Mouse (Mus musculus) myocyte (in vitro differentiated cells): ENCODE data around the gene Nol9. TPM values are rescaled to one million over a fixed set of nuclear protein-coding genes. Genes with fewer than 3 reads are reported as not detected.

Experiments
- H3K27me3 ChIP-seq: one replicate; pipeline ENCODE4 v1.6.1; 2011; ENCODE audit not compliant: control insufficient read depth, insufficient read depth, insufficient read length
- H3K36me3 ChIP-seq: one replicate; pipeline ENCODE4 v1.6.1; 2011; ENCODE audit not compliant: control insufficient read depth, insufficient read depth
- H3K4me2 ChIP-seq: one replicate; pipeline ENCODE4 v1.6.1; 2011; ENCODE audit warnings: low read depth, control low read depth
- H3K4me3 ChIP-seq: one replicate; pipeline ENCODE4 v1.5.1; 2011; ENCODE audit warnings: mild to moderate bottlenecking, control low read depth, moderate library complexity
- H3K79me2 ChIP-seq: one replicate; pipeline ENCODE4 v1.6.1; 2011; ENCODE audit not compliant: control insufficient read depth, insufficient read depth
- H3ac ChIP-seq: one replicate; pipeline ENCODE4 v1.6.1; 2011; ENCODE audit not compliant: control insufficient read depth, insufficient read length
- CEBPB ChIP-seq: IDR thresholded peaks from 2 replicates; pipeline ENCODE4 v1.6.1; 2011; ENCODE audit warnings: mild to moderate bottlenecking, moderate library complexity; ENCODE audit not compliant: poor library complexity, insufficient read depth, severe bottlenecking
- E2F4 ChIP-seq: IDR thresholded peaks from one replicate; pipeline ENCODE4 v1.6.1; 2011; ENCODE audit warnings: mild to moderate bottlenecking, control low read depth, moderate library complexity; ENCODE audit not compliant: insufficient read depth
- MAX ChIP-seq: IDR thresholded peaks from one replicate; pipeline ENCODE4 v1.6.1; 2011; ENCODE audit warnings: low read depth, mild to moderate bottlenecking, control low read depth
- MYOD1 ChIP-seq, 3 experiments: IDR thresholded peaks; one replicate each; pipeline ENCODE4 v1.6.1; 2011; ENCODE audit warnings: control low read depth in 2 of 3, low read depth in 2 of 3, mild to moderate bottlenecking in 2 of 3, moderate library complexity in 1 of 3; ENCODE audit not compliant: insufficient read length in 2 of 3, control insufficient read depth in 1 of 3
- MYOG ChIP-seq, 3 experiments: IDR thresholded peaks; one replicate each; pipeline ENCODE4 v1.6.1; 2011; ENCODE audit warnings: control low read depth in 2 of 3, low read depth in 2 of 3, mild to moderate bottlenecking in 2 of 3; ENCODE audit not compliant: insufficient read length in 2 of 3, control insufficient read depth in 1 of 3, insufficient read depth in 1 of 3
- POLR2A ChIP-seq: IDR thresholded peaks from one replicate; pipeline ENCODE4 v1.6.1; 2011; ENCODE audit warnings: low read depth, mild to moderate bottlenecking, control low read depth, moderate library complexity; ENCODE audit not compliant: insufficient read length
- POLR2AphosphoS2 ChIP-seq: IDR thresholded peaks from one replicate; pipeline ENCODE4 v1.6.1; 2011; ENCODE audit warnings: low read depth, control low read depth; ENCODE audit not compliant: insufficient read length
- REST ChIP-seq: IDR thresholded peaks from one replicate; pipeline ENCODE4 v1.6.1; 2011; ENCODE audit warnings: mild to moderate bottlenecking, control low read depth, moderate library complexity; ENCODE audit not compliant: insufficient read depth, insufficient read length
- SRF ChIP-seq: IDR thresholded peaks from one replicate; pipeline ENCODE4 v1.6.1; 2011; ENCODE audit warnings: low read depth; ENCODE audit not compliant: control insufficient read depth, insufficient read length
- TCF12 ChIP-seq: IDR thresholded peaks from one replicate; pipeline ENCODE4 v1.6.1; 2011; ENCODE audit warnings: mild to moderate bottlenecking, control low read depth; ENCODE audit not compliant: poor library complexity, insufficient read depth, severe bottlenecking
- TCF3 ChIP-seq: IDR thresholded peaks from one replicate; pipeline ENCODE4 v1.6.1; 2011; ENCODE audit warnings: low read depth, control low read depth; ENCODE audit not compliant: insufficient read length
- USF1 ChIP-seq: IDR thresholded peaks from one replicate; pipeline ENCODE4 v1.6.1; 2011; ENCODE audit warnings: low read depth, mild to moderate bottlenecking, control low read depth, moderate library complexity
- polyA plus RNA-seq: library from polyadenylated mRNA; unstranded; fragments of >200 nt; fragmentation: generic; extraction: Trizol; gene quantifications from one replicate; pipeline ENCODE4 v1.2.1, GENCODE M21; 2012; ENCODE audit warnings: missing spikeins

Nol9 gene
- polyA plus RNA-seq, 1 experiment, result 28.5 TPM

GRCm38 (mm10) chr4:152067280-152067679, 28.2 kb downstream of the Nol9 start:
- no peaks in the 10 kb centered on the region for H3K79me2 ChIP-seq
- no peaks in the 10 kb centered on the region for H3K27me3 ChIP-seq
- peak overlapping the region; percentile 30 for H3K4me2 ChIP-seq
- TF ChIP-seq POLR2AphosphoS2 (peak; percentile 54), USF1 (no peak), TCF3 (no peak), MAX (no peak), TCF12 (no peak), POLR2A (no peak), REST (no peak), E2F4 (no peak), MYOG (IDR thresholded peaks at IDR 0.05; ENCODE audit: control insufficient read depth in 1 of 3, insufficient read depth in 1 of 3, insufficient read length in 2 of 3, low read depth in 2 of 3) (no peak), SRF (peak; percentile 17), CEBPB (no peak), MYOD1 (IDR thresholded peaks at IDR 0.05; ENCODE audit: control insufficient read depth in 1 of 3, insufficient read length in 2 of 3, low read depth in 2 of 3) (no peak)
- H3ac ChIP-seq, result no peak overlapping the region
- no peaks in the 10 kb centered on the region for H3K36me3 ChIP-seq
- H3K4me3 ChIP-seq, result no peak overlapping the region

DNA sequence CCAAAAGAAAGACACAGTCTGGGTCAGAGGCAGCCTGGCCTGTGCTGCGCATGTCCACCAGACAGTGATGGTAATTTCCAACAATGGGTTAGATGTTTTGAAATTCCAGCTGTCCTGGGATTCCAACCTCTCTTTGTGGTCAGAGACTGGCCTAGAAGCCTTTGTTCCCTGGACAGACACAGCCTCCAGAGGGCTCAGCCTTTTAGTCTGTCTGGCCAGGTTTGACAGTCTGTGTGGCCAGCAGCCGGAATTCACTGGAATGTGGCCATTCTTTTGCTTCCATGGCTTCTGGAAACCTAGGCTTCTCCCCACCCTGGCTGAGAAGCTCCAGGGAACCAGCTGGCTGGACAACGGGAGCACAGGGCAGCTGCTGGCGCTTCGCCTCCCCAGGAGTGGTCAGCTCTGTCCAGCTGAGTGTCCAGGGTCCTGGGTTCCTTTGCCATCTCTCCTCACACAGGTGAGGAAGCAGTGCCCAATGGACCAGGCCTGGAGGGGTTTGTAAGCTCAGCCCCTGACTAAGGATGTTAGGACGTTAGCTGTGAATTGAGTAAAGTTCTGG, 29.1 kb downstream of the Nol9 start:
- no peak overlapping the region for H3ac ChIP-seq
- no peaks in the 10 kb centered on the region for H3K36me3 ChIP-seq
- H3K27me3 ChIP-seq, result no peaks in the 10 kb centered on the region
- no peak overlapping the region for H3K4me3 ChIP-seq
- peak overlapping the region; percentile 30 for H3K4me2 ChIP-seq
- no peak for TF ChIP-seq SRF
- peak; percentile 8 to 95 (median 85) for TF ChIP-seq MYOG (IDR thresholded peaks at IDR 0.05; ENCODE audit: control insufficient read depth in 1 of 3, insufficient read depth in 1 of 3, insufficient read length in 2 of 3, low read depth in 2 of 3)
- TF ChIP-seq CEBPB, result 0 out of 2 replicates have a peak, but pooled peaks have one; percentile 48
- no peak for TF ChIP-seq POLR2A
- peak; percentile 53 for TF ChIP-seq TCF12
- TF ChIP-seq USF1, result no peak
- peak; percentile 2 for TF ChIP-seq POLR2AphosphoS2
- no peak for TF ChIP-seq E2F4
- TF ChIP-seq MYOD1 (IDR thresholded peaks at IDR 0.05; ENCODE audit: control insufficient read depth in 1 of 3, insufficient read length in 2 of 3, low read depth in 2 of 3), result peak in 2 of 3 experiments; percentile 90 to 93
- TF ChIP-seq REST, result no peak
- TF ChIP-seq TCF3, result peak; percentile 76
- no peak for TF ChIP-seq MAX
- no peaks in the 10 kb centered on the region for H3K79me2 ChIP-seq

- Histone ChIP-seq H3K36me3 (no peaks in the 10 kb centered on the region), H3ac (no peak overlapping the region)
Measured at GRCm38 (mm10) chr4:152069245-152069644, 30.1 kb downstream of the Nol9 start.

GRCm38 (mm10) chr4:152070494-152071396, 31.6 kb downstream of the Nol9 start:
- Histone ChIP-seq H3K36me3 (no peaks in the 10 kb centered on the region), H3K4me2 (peak overlapping the region; percentile 60), H3K27me3 (no peaks in the 10 kb centered on the region), H3K79me2 (no peaks in the 10 kb centered on the region), H3K4me3 (no peak overlapping the region), H3ac (no peak overlapping the region)
- TF ChIP-seq USF1, result no peak
- no peak for TF ChIP-seq REST
- peak in 1 of 3 experiments; percentile 73 for TF ChIP-seq MYOG (IDR thresholded peaks at IDR 0.05; ENCODE audit: control insufficient read depth in 1 of 3, insufficient read depth in 1 of 3, insufficient read length in 2 of 3, low read depth in 2 of 3)
- peak in 2 of 3 experiments; percentile 35 to 80 for TF ChIP-seq MYOD1 (IDR thresholded peaks at IDR 0.05; ENCODE audit: control insufficient read depth in 1 of 3, insufficient read length in 2 of 3, low read depth in 2 of 3)

More at GRCm38 (mm10) chr4:152069245-152069644, 30.1 kb downstream of the Nol9 start:
- TF ChIP-seq MAX, result no peak
- TF ChIP-seq MYOD1 (IDR thresholded peaks at IDR 0.05; ENCODE audit: control insufficient read depth in 1 of 3, insufficient read length in 2 of 3, low read depth in 2 of 3), result peak in 2 of 3 experiments; percentile 63 to 89
- no peak for TF ChIP-seq E2F4
- TF ChIP-seq SRF, result no peak
- no peak for TF ChIP-seq REST
- TF ChIP-seq TCF3, result peak; percentile 51
- TF ChIP-seq CEBPB, result no peak
- peak in 2 of 3 experiments; percentile 93 to 95 for TF ChIP-seq MYOG (IDR thresholded peaks at IDR 0.05; ENCODE audit: control insufficient read depth in 1 of 3, insufficient read depth in 1 of 3, insufficient read length in 2 of 3, low read depth in 2 of 3)
- TF ChIP-seq POLR2A, result no peak
- TF ChIP-seq POLR2AphosphoS2, result no peak
- TF ChIP-seq TCF12, result no peak
- no peak for TF ChIP-seq USF1
- no peaks in the 10 kb centered on the region for H3K27me3 ChIP-seq
- H3K4me2 ChIP-seq, result peak overlapping the region; percentile 30
- no peak overlapping the region for H3K4me3 ChIP-seq
- H3K79me2 ChIP-seq, result no peaks in the 10 kb centered on the region
